Mouse (Mus musculus) lung, postnatal 0 days (tissue): Measurements from ENCODE around the gene T2.
"Not testable (repeated sequence)": the region's sequence is repeated elsewhere in the genome, so short reads cannot be mapped to it uniquely, and the experiment has no call there.

ENCODE experiments used
- CTCF ChIP-seq: IDR thresholded peaks from 2 replicates; pipeline ENCODE4 v1.5.1; 2016; ENCODE audit warnings: antibody characterized with exemption, mild to moderate bottlenecking
- EP300 ChIP-seq: IDR thresholded peaks from 2 replicates; pipeline ENCODE4 v1.6.1; 2016; ENCODE audit warnings: antibody characterized with exemption, mild to moderate bottlenecking, control low read depth

DNA sequence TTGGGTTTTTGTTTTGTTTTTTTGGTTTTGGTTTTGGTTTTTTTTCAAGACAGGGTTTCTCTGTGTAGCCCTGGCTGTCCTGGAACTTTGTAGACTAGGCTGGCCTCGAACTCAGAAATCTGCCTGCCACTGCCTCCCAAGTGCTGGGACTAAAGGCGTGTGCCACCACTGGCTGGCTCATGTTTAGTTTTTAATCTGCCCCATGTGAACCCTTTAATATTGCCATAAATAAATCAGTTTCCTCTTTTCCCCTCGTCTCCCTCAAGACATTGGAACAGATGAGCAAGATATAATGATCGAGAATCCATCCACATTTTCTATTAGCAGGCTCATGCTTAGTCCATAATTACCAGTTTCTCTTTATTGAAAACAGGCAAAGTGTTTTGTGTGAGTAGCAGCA, 52.2 kb downstream of the T2 start:
- TF ChIP-seq CTCF, EP300: not testable (repeated sequence)
